Mouse (Mus musculus) v-Abl transformed pro-B cells (cell line): ENCODE data around the gene Dmap1.

Source experiments
- in situ Hi-C, 2 experiments: fragments of 400-800 bp; cut with MboI; formaldehyde crosslinking; loops; one replicate each; pipeline ENCODE4 v1.15.1; 2025; ENCODE audit not compliant: unreplicated experiment in 2 of 2

Dmap1 gene

GRCm38 (mm10) chr4:117657646-117658045 lies 24.4 kb downstream of the Dmap1 start:
- in situ Hi-C loops, result no loop called here

- in situ Hi-C loops, result no loop called here
These were observed 25.1 kb downstream of the Dmap1 start for GRCm38 (mm10) chr4:117656961-117657360.

GRCm38 (mm10) chr4:117655500-117655863 lies 26.6 kb downstream of the Dmap1 start:
- in situ Hi-C loops, result no loop called here

GRCm38 (mm10) chr4:117654703-117655499 lies 27.2 kb downstream of the Dmap1 start:
- in situ Hi-C loops, result no loop called here

- in situ Hi-C loops, result no loop called here
These were observed 27.9 kb downstream of the Dmap1 start for GRCm38 (mm10) chr4:117654016-117654702.

- in situ Hi-C loops, result no loop called here
These were observed 29.3 kb downstream of the Dmap1 start for GRCm38 (mm10) chr4:117652727-117653126.

- in situ Hi-C loops, result no loop called here
These were observed 30.4 kb downstream of the Dmap1 start for GRCm38 (mm10) chr4:117651626-117652101.

- in situ Hi-C loops, result no loop called here
These were observed 34.9 kb downstream of the Dmap1 start for GRCm38 (mm10) chr4:117646926-117647755.

- in situ Hi-C loops, result no loop called here
These were observed 35.6 kb downstream of the Dmap1 start for GRCm38 (mm10) chr4:117646496-117646895.

GRCm38 (mm10) chr4:117645859-117646258 lies 36.2 kb downstream of the Dmap1 start:
- in situ Hi-C loops, result no loop called here

- in situ Hi-C loops, result no loop called here
These were observed 37.0 kb downstream of the Dmap1 start for GRCm38 (mm10) chr4:117645031-117645435.

- in situ Hi-C loops, result no loop called here
These were observed 40.3 kb downstream of the Dmap1 start for GRCm38 (mm10) chr4:117641804-117642203.

- in situ Hi-C loops, result no loop called here
These were observed 41.0 kb downstream of the Dmap1 start for GRCm38 (mm10) chr4:117640925-117641703.

- in situ Hi-C loops, result no loop called here
These were observed 45.0 kb downstream of the Dmap1 start for GRCm38 (mm10) chr4:117636891-117637613.

- in situ Hi-C loops, result no loop called here
These were observed 45.9 kb downstream of the Dmap1 start for GRCm38 (mm10) chr4:117636152-117636551.

- in situ Hi-C loops, result no loop called here
These were observed 47.4 kb downstream of the Dmap1 start for GRCm38 (mm10) chr4:117634642-117635041.

GRCm38 (mm10) chr4:117633527-117633926 lies 48.5 kb downstream of the Dmap1 start:
- in situ Hi-C loops, result no loop called here

GRCm38 (mm10) chr4:117630053-117630670 lies 51.9 kb downstream of the Dmap1 start:
- in situ Hi-C loops, result no loop called here

- in situ Hi-C loops, result no loop called here
These were observed 53.6 kb downstream of the Dmap1 start for GRCm38 (mm10) chr4:117628464-117628863.
